ENCODE assay signal across 8 mouse cellular contexts in genomic region chr9:108095518-108095917, GRCm38 (mm10). TPM values are rescaled to one million over a fixed set of nuclear protein-coding genes. Genes with fewer than 3 reads are reported as not detected.
DNase-seq lines count a peak whose midpoint lies in the region; ATAC-seq and TF ChIP-seq lines count a peak whose summit lies in the region.

No protein-coding gene starts in this region.

- H3K4me2 ChIP-seq in heart, embryonic 12.5 days, result peak overlapping the region; percentile 93
- H3K4me2 ChIP-seq in kidney, postnatal 0 days (ENCODE audit: low read length), result peak overlapping the region; percentile 99

- H3K27me3 ChIP-seq in heart, embryonic 12.5 days (replicated peaks), result no peaks in the 10 kb centered on the region
- no peaks in the 10 kb centered on the region for H3K27me3 ChIP-seq in kidney, postnatal 0 days (ENCODE audit: insufficient read depth, low read length)

- 9% methylated on average over 3 of the region's 3 CpGs for WGBS in heart, embryonic 12.5 days
- 3% methylated on average over 3 of the region's 3 CpGs for WGBS in kidney, postnatal 0 days

- peaks cover 21% of the 10 kb centered on the region for H3K36me3 ChIP-seq in heart, embryonic 12.5 days
- peaks cover 16% of the 10 kb centered on the region; the same call in 1 of the 2 replicates for H3K36me3 ChIP-seq in kidney, postnatal 0 days (ENCODE audit: insufficient read depth, low read length)

- peak; percentile 74 for TF ChIP-seq CTCF in cortical plate, adult 2 months (IDR thresholded peaks at IDR 0.05; ENCODE audit: extremely low read depth, insufficient read depth, low read length)
- peak; percentile 81 for TF ChIP-seq CTCF in kidney, postnatal 0 days (IDR thresholded peaks at IDR 0.05; ENCODE audit: low read depth)

- H3K9ac ChIP-seq in heart, embryonic 12.5 days, result peak overlapping the region; percentile 70
- no peak overlapping the region for H3K9ac ChIP-seq in kidney, postnatal 0 days (ENCODE audit: low read depth, low read length)

- peak; percentile 63 to 85 for DNase-seq in adrenal gland, adult (ENCODE audit: inconsistent age in 2 of 2, low spot score in 1 of 2)
- no peak for DNase-seq in adrenal gland, adult 8-10 months
- peak; percentile 65 for DNase-seq in MEL-GATA-1-ER (ENCODE audit: extremely low read depth, low read depth)
- peak; percentile 90 for DNase-seq in kidney, postnatal 0 days (ENCODE audit: low spot score)
- peak; percentile 72 to 83 for DNase-seq in spleen, postnatal 10 days (ENCODE audit: low spot score in 2 of 2)

- no peaks in the 10 kb centered on the region for H3K9me3 ChIP-seq in heart, embryonic 12.5 days (replicated peaks)
- H3K9me3 ChIP-seq in kidney, postnatal 0 days (replicated peaks; ENCODE audit: low read length), result no peaks in the 10 kb centered on the region

- no peak for ATAC-seq in heart, embryonic 12.5 days (ENCODE audit: insufficient number of reproducible peaks, low FRiP score)
- ATAC-seq in kidney, postnatal 0 days (replicated peaks; ENCODE audit: low FRiP score, low read depth), result no peak
- ATAC-seq in megakaryocyte, adult 5-6 weeks (ENCODE audit: poor library complexity, severe bottlenecking), result peak; percentile 60

- no peak overlapping the region; the same call in 1 of the 2 replicates for H3K4me3 ChIP-seq in cortical plate, adult 2 months (ENCODE audit: insufficient read depth, low read length)
- peak overlapping the region; percentile 71 for H3K4me3 ChIP-seq in heart, embryonic 12.5 days
- H3K4me3 ChIP-seq in kidney, postnatal 0 days (replicated peaks; ENCODE audit: low read depth, low read length), result peak overlapping the region; percentile 71

- TF ChIP-seq POLR2A in cortical plate, adult 2 months (IDR thresholded peaks at IDR 0.05; ENCODE audit: extremely low read depth, insufficient read depth, low read length), result no peak

- peaks cover 4% of the 10 kb centered on the region; the same call in 1 of the 2 replicates for H3K4me1 ChIP-seq in cortical plate, adult 2 months (ENCODE audit: control insufficient read depth, insufficient read depth, low read length)
- peaks cover 37% of the 10 kb centered on the region for H3K4me1 ChIP-seq in heart, embryonic 12.5 days (replicated peaks)
- peaks cover 7% of the 10 kb centered on the region for H3K4me1 ChIP-seq in kidney, postnatal 0 days (replicated peaks; ENCODE audit: insufficient read depth, low read length)

- H3K27ac ChIP-seq in cortical plate, adult 2 months (ENCODE audit: insufficient read depth, low read length), result no peak overlapping the region
- H3K27ac ChIP-seq in heart, embryonic 12.5 days (ENCODE audit: poor library complexity, severe bottlenecking), result peak overlapping the region; percentile 78; the same call in 1 of the 2 replicates
- peak overlapping the region; percentile 19; the same call in 1 of the 2 replicates for H3K27ac ChIP-seq in kidney, postnatal 0 days

RNA-seq across cellular contexts. Expression of gene Apeh, which starts 1.1 kb away (rescaled TPM):
- total RNA-seq in adrenal gland, adult 8-10 months (2022), result 100 to 1,000 TPM; 104 to 125 (median 109) TPM
- 26.1 TPM in 2 replicates for polyA plus RNA-seq in cortical plate, adult 2 months (2012; rRNA removed)
- polyA plus RNA-seq in heart, embryonic 12.5 days (2016; fragmentation: Nextera tagmentation; extraction: Ambion mirVana), result 48.0 and 51.1 TPM in 2 replicates
- polyA plus RNA-seq in kidney, postnatal 0 days (2015; fragmentation: Nextera tagmentation; extraction: Ambion mirVana), result 62.6 and 69.3 TPM in 2 replicates
- 37.9 and 41.0 TPM in 2 replicates for total RNA-seq in megakaryocyte, adult 5-6 weeks (2015)
- 56.9 and 61.8 TPM in 2 replicates for total RNA-seq in megakaryocyte, adult 5-6 weeks (2017)

RNA-seq across cellular contexts. Expression of gene Rnf123, which starts 12.4 kb away (rescaled TPM):
- total RNA-seq in adrenal gland, adult 8-10 months (2022), result 100 to 1,000 TPM in 1 of 4 experiments, 10 to 100 TPM in 3; 68.2 to 108 (median 86.5) TPM
- 76.2 and 82.3 TPM in 2 replicates for polyA plus RNA-seq in cortical plate, adult 2 months (2012; rRNA removed)
- polyA plus RNA-seq in heart, embryonic 12.5 days (2016; fragmentation: Nextera tagmentation; extraction: Ambion mirVana), result 32.8 and 37.0 TPM in 2 replicates
- polyA plus RNA-seq in kidney, postnatal 0 days (2015; fragmentation: Nextera tagmentation; extraction: Ambion mirVana), result 23.7 and 24.6 TPM in 2 replicates
- total RNA-seq in megakaryocyte, adult 5-6 weeks (2015), result 27.8 and 30.7 TPM in 2 replicates
- total RNA-seq in megakaryocyte, adult 5-6 weeks (2017), result 20.9 and 21.1 TPM in 2 replicates

RNA-seq across cellular contexts. Expression of gene Mst1, which starts 15.3 kb away (rescaled TPM):
- total RNA-seq in adrenal gland, adult 8-10 months (2022), result under 1 TPM in 1 of 4 experiments, not detected in 3; 0.10 TPM
- polyA plus RNA-seq in cortical plate, adult 2 months (2012; rRNA removed), result 0.10 TPM in 1 of 2 replicates, not detected in the other
- polyA plus RNA-seq in heart, embryonic 12.5 days (2016; fragmentation: Nextera tagmentation; extraction: Ambion mirVana), result 0.31 and 0.37 TPM in 2 replicates
- 0.09 and 0.39 TPM in 2 replicates for polyA plus RNA-seq in kidney, postnatal 0 days (2015; fragmentation: Nextera tagmentation; extraction: Ambion mirVana)
- total RNA-seq in megakaryocyte, adult 5-6 weeks (2015), result 0.69 TPM in 1 of 2 replicates, not detected in the other
- total RNA-seq in megakaryocyte, adult 5-6 weeks (2017), result not detected in 2 replicates

RNA-seq across cellular contexts. Expression of gene Amigo3, which starts 42.6 kb away (rescaled TPM):
- total RNA-seq in adrenal gland, adult 8-10 months (2022), result 1 to 10 TPM; 2.4 to 6.6 (median 4.1) TPM
- polyA plus RNA-seq in cortical plate, adult 2 months (2012; rRNA removed), result 1.6 and 1.7 TPM in 2 replicates
- 2.4 and 3.1 TPM in 2 replicates for polyA plus RNA-seq in heart, embryonic 12.5 days (2016; fragmentation: Nextera tagmentation; extraction: Ambion mirVana)
- 1.4 and 1.6 TPM in 2 replicates for polyA plus RNA-seq in kidney, postnatal 0 days (2015; fragmentation: Nextera tagmentation; extraction: Ambion mirVana)
- total RNA-seq in megakaryocyte, adult 5-6 weeks (2015), result 1.2 and 1.5 TPM in 2 replicates
- total RNA-seq in megakaryocyte, adult 5-6 weeks (2017), result 2.0 and 2.6 TPM in 2 replicates

RNA-seq across cellular contexts. Expression of gene Gmppb, which starts 46.5 kb away (rescaled TPM):
- 10 to 100 TPM; 23.5 to 31.6 (median 28.2) TPM for total RNA-seq in adrenal gland, adult 8-10 months (2022)
- polyA plus RNA-seq in cortical plate, adult 2 months (2012; rRNA removed), result 14.4 and 14.5 TPM in 2 replicates
- polyA plus RNA-seq in heart, embryonic 12.5 days (2016; fragmentation: Nextera tagmentation; extraction: Ambion mirVana), result 23.2 and 24.5 TPM in 2 replicates
- 23.2 and 27.2 TPM in 2 replicates for polyA plus RNA-seq in kidney, postnatal 0 days (2015; fragmentation: Nextera tagmentation; extraction: Ambion mirVana)
- 6.4 and 6.9 TPM in 2 replicates for total RNA-seq in megakaryocyte, adult 5-6 weeks (2015)
- 14.0 and 19.1 TPM in 2 replicates for total RNA-seq in megakaryocyte, adult 5-6 weeks (2017)
